Mouse (Mus musculus) forebrain, embryonic 11.5 days (tissue): ENCODE results near the gene Cdc42se2. TPM values are rescaled to one million over a fixed set of nuclear protein-coding genes. Genes with fewer than 3 reads are reported as not detected.

Experiments
- ATAC-seq: fragments of 200-750 bp; cut with Nextera tagmentation; replicated peaks from 2 replicates; pipeline ENCODE4 v1.8.0; 2017; ENCODE audit warnings: moderate TSS enrichment; ENCODE audit not compliant: low FRiP score
- DNase-seq: peaks from one replicate; pipeline ENCODE4 v3.0.0-alpha.2; 2017; ENCODE audit warnings: low spot score
- H3K27ac ChIP-seq: fragments of 300-500 bp; sonication (generic); 2 replicates; pipeline ENCODE4 v1.5.1; 2014; ENCODE audit warnings: low read depth, low read length
- H3K27me3 ChIP-seq: fragments of 300-500 bp; sonication (generic); 2 replicates; pipeline ENCODE4 v1.6.1; 2014; ENCODE audit warnings: mild to moderate bottlenecking, low read length, mixed read lengths; ENCODE audit not compliant: control insufficient read depth, insufficient read depth
- H3K36me3 ChIP-seq: fragments of 300-500 bp; sonication (generic); 2 replicates; pipeline ENCODE4 v1.6.1; 2014; ENCODE audit warnings: mild to moderate bottlenecking, low read length, moderate library complexity, mixed read lengths; ENCODE audit not compliant: control insufficient read depth, insufficient read depth
- H3K4me1 ChIP-seq: fragments of 300-500 bp; sonication (generic); replicated peaks from 2 replicates; pipeline ENCODE4 v1.6.1; 2014; ENCODE audit warnings: low read length, mixed read lengths; ENCODE audit not compliant: control insufficient read depth, insufficient read depth
- H3K4me2 ChIP-seq: fragments of 300-500 bp; sonication (generic); 2 replicates; pipeline ENCODE4 v1.6.1; 2014; ENCODE audit warnings: low read depth, mild to moderate bottlenecking, low read length, moderate library complexity, mixed read lengths; ENCODE audit not compliant: severe bottlenecking
- H3K4me3 ChIP-seq: fragments of 300-500 bp; sonication (generic); 2 replicates; pipeline ENCODE4 v1.5.1; 2014; ENCODE audit warnings: low read depth, low read length
- H3K9ac ChIP-seq: fragments of 300-500 bp; sonication (generic); 2 replicates; pipeline ENCODE4 v1.6.1; 2014; ENCODE audit warnings: low read length
- H3K9me3 ChIP-seq: fragments of 300-500 bp; sonication (generic); 2 replicates; pipeline ENCODE4 v1.6.1; 2016; ENCODE audit warnings: low read length, mixed read lengths; ENCODE audit not compliant: control insufficient read depth
- WGBS: fragments of 180-500 bp; shearing (Covaris S2); extraction: QIAGEN DNeasy Blood & Tissue Kit; methylation state at CpG from one replicate; pipeline ENCODE4 v1.1.7; 2014; 5-methylcytosine and 5-hydroxymethylcytosine counted together
- polyA plus RNA-seq: library from polyadenylated mRNA; unstranded; fragments of >200 nt; fragmentation: Nextera tagmentation; extraction: Ambion mirVana; gene quantifications from 2 replicates; pipeline ENCODE4 v1.2.1, GENCODE M21; 2014

The Cdc42se2 gene
- 221 and 230 TPM in 2 replicates for polyA plus RNA-seq

DNA sequence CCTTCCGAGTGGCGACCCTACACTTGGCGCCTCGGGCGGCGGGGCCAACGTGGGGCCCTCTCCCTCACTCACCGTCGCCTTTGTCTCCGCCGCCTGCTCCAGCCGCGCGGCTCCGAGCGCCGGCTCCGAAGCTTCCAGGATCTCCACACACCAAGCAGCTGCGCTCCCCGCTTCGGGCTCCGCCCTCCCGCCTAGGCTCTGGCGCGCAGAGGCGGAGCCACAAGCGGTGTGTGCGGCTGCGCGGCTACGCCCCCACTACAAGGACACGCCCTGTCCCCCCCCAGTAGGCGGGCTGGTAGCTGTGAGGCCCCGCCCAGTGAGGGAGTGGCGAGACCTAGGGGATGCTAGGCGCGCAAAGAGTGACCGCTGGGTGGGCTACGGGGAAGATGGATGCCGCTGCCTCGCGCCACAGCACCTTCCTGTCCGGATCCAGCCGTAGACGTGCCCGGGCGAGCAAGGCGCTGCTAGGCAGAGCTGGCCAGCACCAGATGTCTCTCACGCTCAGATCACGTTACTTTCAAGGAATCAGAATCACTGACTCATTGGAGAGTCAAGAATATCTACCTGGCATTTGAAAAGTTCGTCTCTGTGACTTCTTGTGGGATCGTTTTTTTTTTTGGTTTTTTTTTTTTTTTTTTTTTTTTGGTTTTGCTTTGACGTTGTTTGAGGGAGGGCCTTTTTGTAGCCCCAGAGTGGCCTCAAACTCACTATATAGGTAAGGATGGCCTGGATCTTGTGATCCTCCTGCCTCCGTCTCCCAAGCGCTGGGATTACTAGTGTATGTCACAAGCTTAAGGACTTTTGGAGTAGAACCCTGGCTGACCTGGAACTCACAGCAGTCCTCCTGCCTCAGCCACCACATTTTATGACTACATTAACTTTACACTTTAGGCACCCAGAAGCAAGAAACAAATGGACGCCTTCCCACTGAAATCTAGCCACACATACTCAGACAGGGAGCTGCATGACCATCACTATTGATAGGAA, at the start of gene Cdc42se2:
TSS of gene Cdc42se2 (minus strand) at position 188 of the 987 bp plus-strand sequence.
- peaks cover 2% of the 10 kb centered on the region; the same call in 1 of the 2 replicates for H3K4me1 ChIP-seq
- H3K27ac ChIP-seq: peak within 1 kb of the TSS; percentile 98
- no peaks in the 10 kb centered on the region for H3K27me3 ChIP-seq
- peak within 1 kb of the TSS; percentile 76 for H3K4me3 ChIP-seq
- H3K9ac ChIP-seq: peak within 1 kb of the TSS; percentile 82
- no peaks in the 10 kb centered on the region for H3K36me3 ChIP-seq
- ATAC-seq: peak; percentile 98
- DNase-seq: peak; percentile 99
- peak within 1 kb of the TSS; percentile 68 for H3K4me2 ChIP-seq
- 4% methylated on average over 47 of the region's 56 CpGs for WGBS
- no peaks in the 10 kb centered on the region for H3K9me3 ChIP-seq

DNA sequence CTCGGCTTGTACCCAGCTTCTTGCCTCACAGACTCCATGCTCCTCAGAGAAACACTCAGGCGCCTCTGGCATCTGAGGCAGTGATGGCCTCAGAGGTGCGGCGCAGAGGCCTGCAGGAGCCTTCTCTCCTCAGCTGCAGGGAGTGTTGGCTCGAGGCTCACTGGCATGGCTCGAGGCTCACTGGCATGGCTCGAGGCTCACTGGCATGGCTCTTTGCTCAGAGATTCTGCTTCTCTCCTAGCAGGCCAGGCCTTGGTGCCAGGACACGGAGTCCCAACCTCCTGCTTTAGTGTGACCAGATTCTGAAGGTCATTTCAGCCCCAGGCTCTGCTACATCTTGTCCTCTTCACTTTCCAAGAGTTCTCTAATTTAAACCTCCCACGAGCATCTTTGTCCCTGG, 48.6 kb upstream of the Cdc42se2 start:
- no peaks in the 10 kb centered on the region for H3K4me1 ChIP-seq
- WGBS: 87% methylated on average over 9 of the region's 9 CpGs
- DNase-seq (no peak), ATAC-seq (no peak)
- no peak overlapping the region for H3K4me2 ChIP-seq
- H3K27me3 ChIP-seq: no peaks in the 10 kb centered on the region
- no peak overlapping the region for H3K9ac ChIP-seq
- H3K36me3 ChIP-seq: no peaks in the 10 kb centered on the region
- H3K9me3 ChIP-seq: no peaks in the 10 kb centered on the region
- no peak overlapping the region for H3K4me3 ChIP-seq
- no peak overlapping the region for H3K27ac ChIP-seq

DNA sequence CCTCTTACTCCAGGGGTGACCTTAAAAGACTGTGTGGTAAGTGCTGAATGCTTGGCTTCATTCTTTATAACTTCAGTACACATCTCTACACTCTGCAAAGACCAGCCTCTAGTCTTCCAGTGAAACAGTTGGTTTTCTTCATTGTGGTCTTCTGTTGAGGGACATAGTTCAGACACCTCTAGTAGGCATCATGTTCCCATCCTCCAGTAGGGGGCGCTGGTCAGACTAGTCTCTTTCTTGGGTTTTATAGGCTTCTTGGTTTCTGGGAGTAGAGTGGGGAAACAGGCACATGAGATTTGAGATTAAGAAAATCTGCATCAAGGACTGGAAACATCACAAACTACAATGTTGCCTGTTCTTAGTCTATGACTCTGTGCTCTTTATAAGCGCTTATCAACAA, 47.1 kb upstream of the Cdc42se2 start:
- Histone ChIP-seq H3K9ac (no peak overlapping the region), H3K9me3 (no peaks in the 10 kb centered on the region), H3K4me1 (no peaks in the 10 kb centered on the region), H3K36me3 (no peaks in the 10 kb centered on the region), H3K4me3 (no peak overlapping the region), H3K27ac (no peak overlapping the region), H3K27me3 (no peaks in the 10 kb centered on the region), H3K4me2 (no peak overlapping the region)
- DNase-seq (no peak), ATAC-seq (no peak)
- WGBS: 57% methylated on average over 2 of the region's 2 CpGs

DNA sequence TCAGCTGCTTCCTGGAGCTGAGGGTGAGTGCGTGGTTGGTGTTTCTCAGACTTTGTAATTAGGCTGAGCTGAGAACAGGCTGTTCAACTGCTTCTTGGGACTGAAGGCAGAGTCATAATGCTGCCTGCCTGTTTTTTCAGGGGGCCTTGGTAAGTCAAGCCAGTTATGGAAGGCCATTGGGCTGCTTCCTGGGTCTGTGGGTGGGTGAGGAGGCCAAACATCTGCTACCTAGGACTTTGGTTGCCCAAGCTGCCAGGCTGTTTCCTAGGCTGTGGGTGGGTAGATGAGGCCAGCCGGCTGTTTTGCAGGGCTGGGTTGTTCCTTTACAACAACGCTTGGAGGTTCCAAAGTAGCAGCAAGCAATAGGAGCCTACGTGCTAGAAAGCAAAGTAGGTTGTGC, 46.4 kb upstream of the Cdc42se2 start:
- Histone ChIP-seq H3K9me3 (no peaks in the 10 kb centered on the region), H3K27me3 (no peaks in the 10 kb centered on the region), H3K4me1 (no peaks in the 10 kb centered on the region), H3K4me3 (no peak overlapping the region), H3K27ac (no peak overlapping the region), H3K4me2 (no peak overlapping the region), H3K36me3 (no peaks in the 10 kb centered on the region), H3K9ac (no peak overlapping the region)
- ATAC-seq (no peak), DNase-seq (no peak)
- WGBS: 92% methylated on average over 4 of the region's 4 CpGs

DNA sequence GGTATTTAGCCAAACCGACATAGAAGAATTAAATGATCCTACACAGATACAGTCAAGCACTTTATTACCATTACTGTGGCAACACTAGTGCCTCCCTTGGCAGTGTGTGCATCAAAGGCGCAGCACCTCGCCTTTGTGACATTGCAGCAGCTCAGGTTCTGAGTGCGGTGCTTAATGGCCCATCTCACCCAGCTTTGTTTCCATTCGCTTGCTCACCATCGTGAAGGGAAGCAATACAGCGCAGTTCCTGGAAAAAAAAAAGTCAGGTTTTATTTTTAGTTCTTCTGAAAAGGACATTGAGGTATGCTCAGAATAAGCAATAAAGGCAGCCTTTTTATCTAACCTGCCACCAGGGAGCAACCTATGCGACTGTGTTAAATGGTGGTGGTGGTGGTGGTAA, 39.3 kb upstream of the Cdc42se2 start:
- no peak for ATAC-seq
- 93% methylated on average over 8 of the region's 8 CpGs for WGBS
- no peak overlapping the region for H3K4me3 ChIP-seq
- peaks cover 3% of the 10 kb centered on the region; the same call in 1 of the 2 replicates for H3K9me3 ChIP-seq
- H3K4me2 ChIP-seq: no peak overlapping the region
- no peaks in the 10 kb centered on the region for H3K4me1 ChIP-seq
- H3K27me3 ChIP-seq: no peaks in the 10 kb centered on the region
- no peak overlapping the region for H3K27ac ChIP-seq
- H3K36me3 ChIP-seq: no peaks in the 10 kb centered on the region
- DNase-seq: no peak
- H3K9ac ChIP-seq: no peak overlapping the region

DNA sequence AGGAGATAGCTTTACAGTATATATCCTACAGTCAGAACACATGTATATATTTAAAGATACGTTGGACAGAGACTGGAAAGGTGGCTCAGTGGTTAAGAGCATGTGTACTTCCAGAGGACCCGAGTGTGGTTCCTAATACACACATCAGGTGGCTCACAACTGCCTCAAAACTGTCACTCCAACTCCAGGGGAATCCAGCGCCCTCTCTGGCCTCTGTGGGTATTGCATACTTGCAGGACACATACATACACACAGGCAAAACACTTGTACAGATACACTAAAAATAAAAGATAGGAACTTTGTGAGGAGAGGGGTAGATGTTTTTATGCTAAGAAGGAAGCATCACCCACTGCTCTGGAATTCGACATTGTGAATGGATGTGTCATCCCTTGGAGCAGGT, 38.3 kb upstream of the Cdc42se2 start:
- WGBS: 85% methylated on average over 4 of the region's 4 CpGs
- Histone ChIP-seq H3K27ac (no peak overlapping the region), H3K27me3 (no peaks in the 10 kb centered on the region), H3K4me1 (no peaks in the 10 kb centered on the region), H3K4me3 (no peak overlapping the region), H3K9ac (no peak overlapping the region), H3K4me2 (no peak overlapping the region), H3K36me3 (no peaks in the 10 kb centered on the region), H3K9me3 (peaks cover 3% of the 10 kb centered on the region; the same call in 1 of the 2 replicates)
- no peak for DNase-seq
- no peak for ATAC-seq

DNA sequence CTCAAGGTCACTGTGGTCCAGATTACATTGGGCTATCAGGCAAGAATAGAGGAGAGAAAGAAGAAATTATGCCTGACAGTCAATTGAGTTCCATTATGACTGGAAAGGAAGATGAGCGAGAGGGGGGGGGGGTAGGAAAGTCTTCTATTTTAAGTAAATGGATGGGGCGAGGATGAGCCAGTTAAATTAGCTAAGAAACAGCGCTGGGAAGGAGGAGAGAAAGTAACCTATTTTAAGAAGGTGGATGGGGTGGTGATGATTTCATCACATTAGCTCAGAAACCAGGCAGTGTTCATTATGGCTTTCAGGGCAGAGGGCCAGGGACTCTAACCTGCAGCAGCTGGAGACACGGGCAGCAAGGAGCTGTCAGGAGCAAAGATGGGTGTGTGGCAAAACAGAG, 36.0 kb upstream of the Cdc42se2 start:
- no peak for ATAC-seq
- WGBS: 89% methylated on average over 4 of the region's 4 CpGs
- H3K9me3 ChIP-seq: peaks cover 3% of the 10 kb centered on the region; the same call in 1 of the 2 replicates
- no peaks in the 10 kb centered on the region for H3K36me3 ChIP-seq
- DNase-seq: no peak
- H3K4me2 ChIP-seq: no peak overlapping the region
- no peaks in the 10 kb centered on the region for H3K27me3 ChIP-seq
- H3K4me1 ChIP-seq: no peaks in the 10 kb centered on the region
- H3K27ac ChIP-seq: no peak overlapping the region
- H3K4me3 ChIP-seq: no peak overlapping the region
- H3K9ac ChIP-seq: no peak overlapping the region

DNA sequence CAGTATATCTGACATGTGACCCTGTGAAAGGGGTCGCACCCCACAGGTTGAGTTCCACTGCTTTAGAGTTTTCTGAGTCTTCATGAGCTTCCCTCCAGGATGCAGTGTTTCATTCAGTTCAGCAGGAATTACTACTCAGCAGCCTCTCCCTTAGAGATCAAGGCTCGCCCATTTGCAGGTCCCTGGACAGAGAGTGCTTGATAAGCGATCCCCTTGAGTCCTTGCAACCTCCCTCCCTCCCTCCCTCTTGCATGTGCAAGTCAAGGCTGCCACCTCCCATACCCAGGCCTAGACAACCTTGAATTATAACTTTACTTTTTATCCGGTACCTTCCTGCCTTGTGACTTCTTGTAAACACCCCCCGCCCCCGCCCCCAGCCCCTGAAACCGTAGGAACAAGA, 32.0 kb upstream of the Cdc42se2 start:
- Histone ChIP-seq H3K27ac (no peak overlapping the region), H3K4me3 (no peak overlapping the region), H3K4me2 (no peak overlapping the region), H3K36me3 (no peaks in the 10 kb centered on the region), H3K4me1 (no peaks in the 10 kb centered on the region), H3K9me3 (peaks cover 3% of the 10 kb centered on the region; the same call in 1 of the 2 replicates), H3K9ac (no peak overlapping the region), H3K27me3 (no peaks in the 10 kb centered on the region)
- WGBS: 75% methylated on average over 7 of the region's 7 CpGs
- ATAC-seq: no peak
- DNase-seq: no peak
